Mouse (Mus musculus): ENCODE data around the gene Gsta2.

DNA sequence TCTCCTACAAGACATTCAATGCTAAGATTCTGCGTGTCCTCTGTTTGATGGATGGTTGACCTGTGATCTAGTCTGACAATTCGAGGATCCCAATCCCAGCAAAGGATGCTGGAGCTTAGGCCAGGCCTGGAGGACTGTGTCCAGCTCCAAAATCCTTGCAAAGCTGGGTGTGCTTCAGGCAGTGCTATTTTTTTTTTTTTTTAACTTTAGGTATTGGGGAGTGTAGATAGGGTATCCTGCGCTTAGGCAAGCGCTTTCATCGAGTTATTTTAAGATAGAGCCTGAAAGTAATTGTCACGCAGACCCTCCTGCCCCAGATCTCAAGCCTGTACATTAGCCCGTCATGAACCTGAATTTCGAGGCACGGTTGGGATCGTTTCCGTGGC lies 39.6 kb upstream of the Gsta2 start:
- TF ChIP-seq GATA1 (IDR thresholded peaks at IDR 0.05; ENCODE audit: borderline replicate concordance, low read length) (no peak), CTCF (IDR thresholded peaks at IDR 0.05; ENCODE audit: low read depth, low read length) (no peak), TAL1 (conservative IDR thresholded peaks at IDR 0.05; ENCODE audit: low read depth, low read length) (no peak), POLR2AphosphoS5 (IDR thresholded peaks at IDR 0.05; ENCODE audit: insufficient replicate concordance, low read depth, low read length) (no peak), GATA2 (IDR thresholded peaks at IDR 0.05; ENCODE audit: borderline replicate concordance, low read depth, low read length) (no peak)
